Mouse (Mus musculus) embryonic fibroblast, embryonic 13.5 days (primary cell): ENCODE measurements around the gene Sema5b. TPM values are rescaled to one million over a fixed set of nuclear protein-coding genes. Genes with fewer than 3 reads are reported as not detected.

Source experiments
- H3K27ac ChIP-seq: 2 replicates; pipeline ENCODE4 v1.5.1; 2012; ENCODE audit warnings: low read length, control low read depth, inconsistent platforms; ENCODE audit not compliant: insufficient read depth
- H3K4me1 ChIP-seq: 2 replicates; pipeline ENCODE4 v1.6.1; 2011; ENCODE audit warnings: low read length; ENCODE audit not compliant: control insufficient read depth, insufficient read depth
- H3K4me3 ChIP-seq: 2 replicates; pipeline ENCODE4 v1.5.1; 2011; ENCODE audit warnings: mild to moderate bottlenecking, control low read depth, low read length; ENCODE audit not compliant: insufficient read depth
- CTCF ChIP-seq: IDR thresholded peaks from 2 replicates; pipeline ENCODE4 v1.5.1; 2011; ENCODE audit warnings: mild to moderate bottlenecking, control low read depth, low read length, moderate library complexity, borderline replicate concordance; ENCODE audit not compliant: insufficient read depth
- POLR2A ChIP-seq: IDR thresholded peaks from 2 replicates; pipeline ENCODE4 v1.6.1; 2011; ENCODE audit warnings: low read depth, mild to moderate bottlenecking, control low read depth, low read length, moderate library complexity
- polyA plus RNA-seq: library from polyadenylated mRNA; stranded (reverse); fragments of >200 nt; gene quantifications from 2 replicates; pipeline ENCODE4 v1.2.4, GENCODE M21; 2011; ENCODE audit warnings: low read depth; ENCODE audit not compliant: missing spikeins, insufficient read length

Gene Sema5b
- polyA plus RNA-seq, 1 experiment, result 1.3 TPM

GRCm38 (mm10) chr16:35602529-35602928 is 61.6 kb downstream of the Sema5b start:
- TF ChIP-seq POLR2A, result no peak
- no peak overlapping the region for H3K27ac ChIP-seq

DNA sequence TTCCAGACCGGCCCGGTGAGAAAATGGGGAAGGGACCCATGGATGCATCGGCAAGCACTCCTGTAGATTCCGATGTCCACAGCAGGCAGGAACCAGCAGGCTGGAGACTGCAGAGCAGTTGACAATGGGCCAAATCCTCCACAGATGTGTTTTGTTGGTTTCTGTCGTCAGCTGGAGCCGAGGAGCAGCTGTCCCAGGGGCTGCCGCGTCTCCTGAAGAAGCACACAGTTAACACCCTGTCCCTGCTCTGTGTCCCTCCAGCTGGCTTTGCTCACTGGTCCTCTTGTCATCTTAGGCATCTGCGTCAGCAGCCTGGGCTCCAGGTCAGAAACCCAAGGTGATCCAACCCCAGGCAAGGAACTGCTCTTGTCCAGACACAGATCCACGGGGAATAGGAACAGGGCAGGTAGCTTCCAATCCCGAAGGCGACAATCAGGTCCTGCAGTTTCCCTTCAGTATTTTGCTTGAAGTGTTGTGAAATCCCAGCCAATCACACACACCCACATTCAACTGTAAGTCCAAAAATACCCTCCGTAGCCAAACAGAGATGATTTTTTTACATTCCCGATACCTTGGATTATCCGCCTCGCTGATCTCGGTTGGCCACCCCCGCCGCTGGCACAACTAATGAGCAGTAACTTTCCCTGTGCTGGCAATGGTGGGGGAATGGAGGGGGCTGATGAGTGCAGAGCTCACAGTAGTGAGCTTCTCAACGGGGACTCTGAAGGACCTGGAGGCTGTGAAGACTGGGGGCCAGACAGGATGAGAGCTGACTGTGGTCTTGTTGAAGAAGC is 63.0 kb downstream of the Sema5b start:
- Histone ChIP-seq H3K27ac (no peak overlapping the region), H3K4me1 (no peaks in the 10 kb centered on the region), H3K4me3 (no peak overlapping the region)
- TF ChIP-seq CTCF (no peak), POLR2A (no peak)

More at GRCm38 (mm10) chr16:35602529-35602928, 61.6 kb downstream of the Sema5b start:
- Histone ChIP-seq H3K4me3 (no peak overlapping the region), H3K4me1 (no peaks in the 10 kb centered on the region)

DNA sequence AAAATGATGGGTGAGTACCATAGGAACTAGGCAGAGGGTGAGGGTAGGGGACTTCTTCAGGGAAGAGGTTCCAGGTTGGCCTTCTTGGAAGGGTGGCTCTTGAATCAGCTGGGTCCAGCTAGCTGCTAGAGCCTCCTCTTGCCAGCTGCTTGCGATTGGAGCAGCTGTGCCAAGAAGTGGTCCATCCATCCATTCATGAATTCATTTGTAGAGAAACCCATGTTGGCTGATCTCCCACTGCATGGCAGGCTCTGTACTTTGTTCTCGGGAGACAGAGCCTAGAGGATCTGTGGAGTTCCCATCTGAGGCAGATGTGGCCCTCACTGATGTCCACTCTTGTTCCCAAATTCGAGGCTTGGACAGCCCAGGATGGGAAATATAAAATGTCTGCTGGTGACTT is 66.3 kb downstream of the Sema5b start:
- H3K4me3 ChIP-seq, result no peak overlapping the region
- no peaks in the 10 kb centered on the region for H3K4me1 ChIP-seq
- H3K27ac ChIP-seq, result no peak overlapping the region
- no peak for TF ChIP-seq POLR2A
- no peak for TF ChIP-seq CTCF

DNA sequence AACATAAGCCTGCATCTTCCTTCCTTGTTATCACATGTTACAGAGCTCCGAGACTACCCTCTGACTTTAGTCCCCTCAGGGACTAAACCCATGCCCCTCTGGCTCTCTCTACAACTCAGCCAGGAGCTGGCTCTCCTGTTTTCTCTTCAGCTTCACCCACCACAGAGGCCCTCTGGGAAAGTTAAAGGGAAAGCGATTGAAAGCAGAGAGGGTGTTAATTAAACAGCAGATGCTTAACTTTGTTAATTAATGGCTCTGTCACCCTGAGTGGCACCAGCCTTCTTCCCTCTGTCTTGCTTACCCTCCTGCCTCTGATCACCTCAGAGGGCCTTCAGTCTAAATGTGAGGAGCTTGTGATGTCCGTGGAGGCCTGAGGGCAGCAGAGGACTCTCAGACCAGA is 67.3 kb downstream of the Sema5b start:
- no peak overlapping the region for H3K4me3 ChIP-seq
- H3K27ac ChIP-seq, result no peak overlapping the region
- H3K4me1 ChIP-seq, result no peaks in the 10 kb centered on the region
- TF ChIP-seq CTCF, result no peak
- no peak for TF ChIP-seq POLR2A

GRCm38 (mm10) chr16:35609561-35609960 is 68.6 kb downstream of the Sema5b start:
- no peak overlapping the region for H3K4me3 ChIP-seq
- no peaks in the 10 kb centered on the region for H3K4me1 ChIP-seq
- H3K27ac ChIP-seq, result no peak overlapping the region
- TF ChIP-seq CTCF (no peak), POLR2A (no peak)

- Histone ChIP-seq H3K4me3 (no peak overlapping the region), H3K4me1 (no peaks in the 10 kb centered on the region), H3K27ac (no peak overlapping the region)
- TF ChIP-seq CTCF (no peak), POLR2A (no peak)
Observed at GRCm38 (mm10) chr16:35613851-35614804, 73.2 kb downstream of the Sema5b start.

- Histone ChIP-seq H3K4me3 (no peak overlapping the region), H3K27ac (no peak overlapping the region), H3K4me1 (no peaks in the 10 kb centered on the region)
- TF ChIP-seq POLR2A (no peak), CTCF (no peak)
Observed at GRCm38 (mm10) chr16:35617732-35618131, 76.8 kb downstream of the Sema5b start.

DNA sequence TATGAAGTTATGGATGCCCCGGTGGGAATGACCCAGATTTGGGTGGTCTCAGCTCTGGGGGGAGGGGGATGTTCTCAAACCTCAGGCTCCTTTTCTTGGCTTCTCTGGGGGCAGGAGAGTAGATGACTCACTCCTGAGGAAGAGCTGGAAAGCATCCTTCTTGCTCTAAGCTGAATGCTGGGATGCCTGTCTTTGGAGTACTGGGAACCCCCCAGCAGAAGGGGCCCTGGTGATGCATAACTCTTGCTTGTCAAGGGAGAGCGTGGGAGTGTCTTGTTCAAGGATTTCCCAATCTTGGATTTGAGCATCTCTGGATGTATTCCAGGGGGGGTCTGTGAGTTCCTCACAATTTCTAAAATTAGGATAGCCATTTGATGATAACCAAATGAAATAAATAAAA is 82.1 kb downstream of the Sema5b start:
- H3K4me1 ChIP-seq, result no peaks in the 10 kb centered on the region
- TF ChIP-seq POLR2A (no peak), CTCF (no peak)
- H3K27ac ChIP-seq, result no peak overlapping the region
- H3K4me3 ChIP-seq, result no peak overlapping the region

- Histone ChIP-seq H3K4me1 (no peaks in the 10 kb centered on the region), H3K4me3 (no peak overlapping the region), H3K27ac (no peak overlapping the region)
- no peak for TF ChIP-seq CTCF
- TF ChIP-seq POLR2A, result no peak
Observed at GRCm38 (mm10) chr16:35623986-35624385, 83.0 kb downstream of the Sema5b start.

DNA sequence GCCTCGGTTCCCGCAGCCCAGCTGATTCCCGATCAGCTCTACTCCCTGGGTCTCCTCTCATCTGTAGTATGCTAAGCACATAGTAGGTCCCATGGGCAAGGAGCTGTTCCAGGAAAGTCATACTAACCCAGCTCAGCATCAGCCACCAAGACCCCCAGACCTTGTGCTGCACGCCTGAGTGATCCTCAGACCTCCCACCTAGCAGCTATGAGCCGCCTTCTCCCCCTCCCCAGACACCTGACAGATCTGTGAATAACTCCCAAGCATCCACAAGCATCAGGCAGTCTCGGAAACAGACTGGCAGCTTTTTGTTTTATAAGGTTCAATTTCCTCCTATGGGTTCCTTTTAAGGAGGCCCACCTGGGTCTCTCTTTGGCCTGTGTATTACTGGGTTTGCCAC is 83.9 kb downstream of the Sema5b start:
- no peaks in the 10 kb centered on the region for H3K4me1 ChIP-seq
- no peak overlapping the region for H3K27ac ChIP-seq
- no peak for TF ChIP-seq CTCF
- no peak for TF ChIP-seq POLR2A
- no peak overlapping the region for H3K4me3 ChIP-seq
